Mouse (Mus musculus): Measurements from ENCODE around the gene Zbtb20. TPM values are rescaled to one million over a fixed set of nuclear protein-coding genes. Genes with fewer than 3 reads are reported as not detected.

The Zbtb20 gene
- total RNA-seq, 2 experiments from 2014 or later, result 40.1 to 64.5 TPM

DNA sequence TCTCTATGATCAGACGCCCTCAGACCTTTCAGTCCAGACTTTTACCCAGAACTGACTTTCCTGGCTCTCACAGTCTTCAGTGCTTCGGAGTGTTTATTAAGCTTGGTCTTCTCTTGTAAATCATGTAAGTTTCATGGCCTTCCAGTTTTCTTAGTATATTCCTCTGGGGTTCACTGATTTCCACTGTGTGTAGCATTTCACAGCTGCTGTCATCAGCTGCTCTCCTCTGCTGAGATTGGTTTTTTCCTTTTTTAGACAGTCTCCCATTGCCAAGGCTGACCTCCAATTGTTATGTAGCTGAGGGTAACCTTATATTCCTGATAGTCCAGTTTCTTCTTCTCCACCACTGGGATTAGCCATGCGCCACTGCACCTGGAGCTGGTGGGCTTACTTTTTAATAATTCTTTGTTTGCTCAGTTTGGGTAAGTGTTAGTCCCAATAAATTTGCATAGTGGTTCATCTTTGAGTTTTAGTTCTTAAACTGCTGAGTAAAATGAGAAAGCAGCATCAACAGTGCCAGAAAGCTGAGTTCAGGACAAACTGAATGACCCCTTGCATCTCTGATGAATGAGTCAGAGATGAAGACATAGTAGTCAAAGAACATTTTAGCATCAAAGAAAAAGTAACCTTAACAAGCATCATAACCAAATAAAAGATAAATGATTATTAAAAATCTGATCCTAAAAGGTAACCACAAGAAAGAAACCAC lies 380.7 kb downstream of the Zbtb20 start:
- no peak for DNase-seq (ENCODE audit: low spot score in 2 of 2)
- intact Hi-C loops (cut with DNase I), result no loop called here

DNA sequence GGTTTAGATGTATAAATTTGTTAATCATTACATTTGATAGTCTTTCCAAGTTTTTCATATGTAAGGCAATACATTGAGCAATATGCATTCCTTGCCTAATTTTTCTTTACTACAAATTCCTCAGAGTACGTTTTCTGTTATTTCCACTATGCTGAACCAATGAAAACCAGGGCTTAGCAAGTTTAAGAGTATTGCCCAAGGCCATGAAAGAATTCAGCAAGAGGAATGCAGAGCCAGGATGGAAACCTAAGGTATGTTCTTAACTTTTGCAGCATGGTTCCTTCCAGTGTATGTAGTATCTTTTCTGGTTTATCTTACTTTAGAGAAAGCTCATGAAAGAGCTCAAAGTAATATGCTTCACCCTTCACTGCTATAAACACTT lies 381.2 kb downstream of the Zbtb20 start:
- intact Hi-C loops (cut with DNase I), result no loop called here
- DNase-seq (ENCODE audit: low spot score in 2 of 2), result no peak

DNA sequence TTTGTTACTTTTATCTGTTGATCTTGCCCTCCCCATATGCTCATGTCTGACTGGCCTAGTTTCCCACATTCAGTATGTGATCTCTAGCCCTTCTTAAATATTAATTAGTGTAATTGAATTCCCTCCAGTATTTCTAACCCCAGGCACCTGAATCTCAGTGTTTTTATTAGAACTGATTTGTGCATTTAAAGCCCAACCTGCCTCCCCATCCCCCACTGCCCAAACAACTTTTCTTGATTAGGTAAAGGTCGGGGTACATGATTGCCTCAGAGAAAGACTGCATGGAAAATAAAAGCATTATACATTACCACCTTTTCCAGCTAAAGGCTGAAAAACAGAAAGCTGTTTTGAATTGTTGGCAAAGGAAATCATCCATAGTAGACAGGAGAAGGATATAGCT lies 383.8 kb downstream of the Zbtb20 start:
- intact Hi-C loops (cut with DNase I), result no loop called here

DNA sequence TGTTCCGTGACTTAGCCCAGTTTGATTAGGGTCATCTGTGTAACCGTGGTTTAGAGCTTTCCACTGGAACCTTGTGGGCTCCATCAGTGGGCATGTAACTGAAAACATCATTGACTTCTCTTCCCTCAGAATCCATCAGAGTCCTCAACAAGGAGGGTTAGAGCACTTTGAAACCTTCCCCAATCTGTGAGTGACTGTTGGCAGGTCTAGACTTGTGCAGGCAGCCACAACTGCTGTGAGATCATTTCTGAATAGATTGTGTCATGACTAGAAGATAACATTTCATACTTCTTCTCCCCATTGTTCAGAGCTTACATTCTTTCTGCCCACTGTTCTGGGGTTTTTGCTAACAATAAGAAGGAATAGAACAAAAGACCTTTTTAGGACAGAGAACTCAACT lies 385.2 kb downstream of the Zbtb20 start:
- intact Hi-C loops (cut with DNase I), result no loop called here
- DNase-seq (ENCODE audit: low spot score in 2 of 2), result no peak

More for the DNA sequence above, 383.8 kb downstream of the Zbtb20 start:
- DNase-seq (ENCODE audit: low spot score in 2 of 2), result no peak

DNA sequence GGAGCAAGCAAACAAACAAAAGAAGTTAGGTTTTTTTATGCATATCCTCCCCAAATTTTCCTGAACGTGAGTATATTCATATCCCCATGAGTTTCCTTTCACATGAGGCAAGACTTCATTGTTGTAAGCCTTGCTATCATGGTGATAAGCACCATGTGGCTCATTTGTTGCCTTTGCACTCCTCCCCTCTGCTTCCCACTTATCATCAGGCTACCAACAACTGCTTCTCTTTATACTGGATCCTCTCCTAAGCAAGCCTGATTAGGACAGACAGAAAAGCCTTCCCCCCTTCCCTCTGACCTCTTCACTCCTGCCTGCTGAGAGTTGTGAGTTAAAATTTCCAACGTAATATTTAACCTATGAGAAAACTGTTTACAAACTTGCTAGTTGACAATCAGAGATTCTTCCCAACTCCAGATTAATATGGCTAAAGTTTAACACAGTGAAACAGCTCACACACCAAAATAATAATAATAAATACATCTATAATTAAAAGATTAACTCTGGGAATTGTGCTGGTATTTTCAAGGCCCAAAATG lies 398.4 kb downstream of the Zbtb20 start:
- intact Hi-C loops (cut with DNase I), result no loop called here
- no peak for DNase-seq (ENCODE audit: low spot score in 2 of 2)

DNA sequence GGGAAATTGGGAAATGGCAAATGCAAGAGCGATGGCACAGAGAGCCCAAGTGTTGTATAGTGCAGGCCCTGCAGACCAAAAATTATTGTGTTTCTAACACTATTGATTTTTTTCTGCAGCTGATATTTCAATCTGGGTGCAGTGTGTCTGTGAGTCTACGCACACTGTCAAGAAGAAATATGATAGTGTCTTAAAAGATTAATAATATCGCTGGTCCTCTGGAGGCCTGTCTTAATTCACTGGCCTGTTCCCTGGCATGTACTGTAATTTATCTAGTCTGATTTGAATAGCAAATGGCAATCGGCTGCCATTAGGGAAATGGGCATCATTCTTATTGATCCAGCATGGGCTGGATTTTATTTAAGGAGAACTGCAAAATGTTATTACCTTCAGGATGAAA lies 401.1 kb downstream of the Zbtb20 start:
- intact Hi-C loops (cut with DNase I), result no loop called here

DNA sequence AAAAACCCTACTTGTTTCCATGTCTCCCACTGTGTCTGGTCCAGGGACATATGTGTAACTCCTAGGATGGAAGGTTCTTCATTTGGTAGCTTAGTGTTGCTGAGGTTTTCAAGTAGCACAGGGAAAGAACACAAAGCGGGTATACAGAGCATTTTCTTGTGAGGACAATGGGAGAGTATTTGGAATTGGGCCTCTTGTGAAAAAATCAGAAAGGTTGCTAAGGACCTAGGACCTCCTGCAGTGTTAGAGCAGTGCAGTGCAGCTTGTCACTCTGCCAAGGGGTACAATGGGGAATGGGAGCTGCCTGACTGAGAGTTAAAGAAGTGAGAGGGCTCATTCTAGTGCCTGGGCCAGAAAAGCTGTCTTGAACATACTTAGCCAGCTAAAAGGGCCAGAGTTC lies 410.6 kb downstream of the Zbtb20 start:
- DNase-seq (ENCODE audit: low spot score in 2 of 2), result no peak
- intact Hi-C loops (cut with DNase I), result no loop called here

More for the DNA sequence above, 401.1 kb downstream of the Zbtb20 start:
- no peak for DNase-seq (ENCODE audit: low spot score in 2 of 2)

DNA sequence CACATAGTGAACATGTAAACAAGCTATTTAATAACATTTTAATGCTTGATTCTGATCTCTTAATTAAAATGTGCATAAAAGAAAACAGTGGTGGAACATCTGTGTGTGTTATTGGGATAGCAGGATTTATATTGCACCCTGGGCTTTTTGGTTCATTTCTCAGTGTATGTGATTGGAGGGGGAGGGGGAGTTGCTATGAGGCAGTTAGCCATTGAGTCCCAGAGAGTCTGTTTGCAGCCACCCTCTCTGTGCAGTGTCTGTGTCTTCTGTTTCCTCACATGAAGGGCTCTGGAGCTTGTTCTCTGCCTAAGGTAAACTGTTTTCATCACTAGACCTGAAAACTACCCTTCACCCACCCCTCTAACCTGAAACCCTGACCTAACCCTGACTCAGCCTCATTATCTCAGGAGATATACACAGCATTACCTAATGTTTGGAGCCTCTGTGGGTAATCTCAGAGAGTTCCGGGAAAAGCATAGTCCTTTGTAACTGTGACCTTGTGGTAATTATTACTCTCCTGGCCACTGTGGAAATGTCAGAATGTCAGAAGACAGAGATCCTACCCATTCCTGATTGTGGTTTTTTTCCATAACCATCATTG lies 411.2 kb downstream of the Zbtb20 start:
- intact Hi-C loops (cut with DNase I), result no loop called here

DNA sequence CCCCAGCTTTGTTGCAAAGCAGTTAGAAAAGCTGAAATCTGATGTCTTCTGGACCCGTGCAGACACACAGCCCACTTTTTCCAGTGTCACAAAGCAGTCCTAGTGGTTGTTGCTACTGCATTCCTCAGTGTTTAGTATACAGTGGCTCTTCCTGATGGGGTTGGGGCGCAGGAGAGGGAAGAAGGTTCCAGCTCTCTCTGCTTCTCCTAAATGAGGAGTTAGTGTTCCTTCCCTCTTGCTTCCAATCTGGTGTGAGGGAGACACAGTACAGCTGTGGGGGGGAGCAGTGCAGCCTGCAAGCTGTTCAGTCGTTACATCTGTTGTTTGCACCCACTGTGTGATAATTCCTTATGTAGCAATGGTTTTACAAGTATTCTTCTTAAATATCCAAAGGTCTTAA lies 415.7 kb downstream of the Zbtb20 start:
- no peak for DNase-seq (ENCODE audit: low spot score in 2 of 2)

More for the DNA sequence above, 411.2 kb downstream of the Zbtb20 start:
- no peak for DNase-seq (ENCODE audit: low spot score in 2 of 2)

DNA sequence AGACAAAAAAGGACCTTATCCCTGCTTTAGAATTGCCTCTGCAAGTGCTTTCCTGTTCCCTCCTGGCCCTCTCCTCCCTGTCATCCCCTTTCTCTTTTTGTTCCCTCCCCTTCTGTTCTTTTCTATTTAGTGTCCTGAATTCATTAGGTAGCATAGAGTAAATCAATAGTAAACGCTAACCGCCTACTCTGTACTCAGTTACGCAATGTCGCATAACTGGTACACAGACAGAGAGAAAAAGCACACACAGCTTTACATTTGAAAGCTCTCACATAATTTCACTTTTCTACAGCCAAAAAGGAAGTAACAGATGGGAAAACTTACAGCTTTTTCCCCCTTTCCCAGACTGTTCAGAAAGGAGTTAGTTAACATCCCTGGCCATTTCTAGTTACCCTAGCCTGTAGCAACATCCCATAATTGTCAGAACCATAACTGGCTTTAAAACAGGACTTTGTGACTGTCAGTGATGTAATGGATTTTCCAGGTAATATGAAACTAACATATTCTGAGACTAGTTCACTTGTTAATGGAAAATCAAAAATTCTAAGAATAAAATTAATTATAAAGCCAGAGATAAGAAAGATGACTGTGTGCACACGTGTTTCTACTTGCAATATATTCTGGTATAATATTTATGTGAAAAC lies 422.4 kb downstream of the Zbtb20 start:
- no peak for DNase-seq (ENCODE audit: low spot score in 2 of 2)
- intact Hi-C loops (cut with DNase I), result no loop called here

More for the DNA sequence above, 415.7 kb downstream of the Zbtb20 start:
- intact Hi-C loops (cut with DNase I), result no loop called here

DNA sequence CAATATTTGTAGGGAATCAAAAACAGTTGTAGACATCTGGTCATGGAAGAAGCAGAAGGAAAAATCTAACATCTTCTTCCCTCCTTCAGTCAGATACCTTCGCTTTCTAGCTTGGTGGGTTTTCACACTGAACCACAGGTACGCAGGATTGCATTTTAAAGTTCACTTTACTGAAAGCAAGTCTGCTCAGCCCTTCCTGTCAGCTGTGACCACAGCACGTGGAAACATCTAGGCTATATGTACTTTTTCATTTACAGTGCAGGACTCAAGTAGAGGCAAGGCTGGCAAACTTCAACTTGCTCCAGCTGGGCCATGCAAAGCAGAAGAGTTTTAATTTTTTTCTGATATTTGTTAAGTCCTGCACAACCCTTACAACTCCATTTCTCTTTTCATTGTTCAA lies 424.7 kb downstream of the Zbtb20 start:
- intact Hi-C loops (cut with DNase I), result no loop called here
- DNase-seq (ENCODE audit: low spot score in 2 of 2), result no peak

DNA sequence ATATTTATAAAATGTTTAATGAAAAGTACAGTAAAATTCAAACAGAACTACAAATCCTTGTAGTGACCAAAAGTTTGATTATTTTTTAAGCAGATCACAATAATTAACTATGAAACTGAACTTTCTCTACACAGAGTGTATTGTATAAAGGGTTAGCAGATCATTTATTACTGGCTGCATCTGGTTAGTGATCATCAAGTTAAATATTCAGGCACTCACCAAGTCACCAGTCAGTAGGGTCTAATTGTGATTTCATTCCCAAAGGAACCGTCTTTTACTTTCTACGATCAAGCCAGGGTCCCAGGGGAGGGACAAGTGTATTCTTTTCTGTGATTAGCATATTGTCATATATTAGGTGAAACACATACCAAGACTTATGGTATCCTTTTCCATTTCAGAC lies 426.5 kb downstream of the Zbtb20 start:
- intact Hi-C loops (cut with DNase I), result no loop called here
- DNase-seq (ENCODE audit: low spot score in 2 of 2), result no peak

DNA sequence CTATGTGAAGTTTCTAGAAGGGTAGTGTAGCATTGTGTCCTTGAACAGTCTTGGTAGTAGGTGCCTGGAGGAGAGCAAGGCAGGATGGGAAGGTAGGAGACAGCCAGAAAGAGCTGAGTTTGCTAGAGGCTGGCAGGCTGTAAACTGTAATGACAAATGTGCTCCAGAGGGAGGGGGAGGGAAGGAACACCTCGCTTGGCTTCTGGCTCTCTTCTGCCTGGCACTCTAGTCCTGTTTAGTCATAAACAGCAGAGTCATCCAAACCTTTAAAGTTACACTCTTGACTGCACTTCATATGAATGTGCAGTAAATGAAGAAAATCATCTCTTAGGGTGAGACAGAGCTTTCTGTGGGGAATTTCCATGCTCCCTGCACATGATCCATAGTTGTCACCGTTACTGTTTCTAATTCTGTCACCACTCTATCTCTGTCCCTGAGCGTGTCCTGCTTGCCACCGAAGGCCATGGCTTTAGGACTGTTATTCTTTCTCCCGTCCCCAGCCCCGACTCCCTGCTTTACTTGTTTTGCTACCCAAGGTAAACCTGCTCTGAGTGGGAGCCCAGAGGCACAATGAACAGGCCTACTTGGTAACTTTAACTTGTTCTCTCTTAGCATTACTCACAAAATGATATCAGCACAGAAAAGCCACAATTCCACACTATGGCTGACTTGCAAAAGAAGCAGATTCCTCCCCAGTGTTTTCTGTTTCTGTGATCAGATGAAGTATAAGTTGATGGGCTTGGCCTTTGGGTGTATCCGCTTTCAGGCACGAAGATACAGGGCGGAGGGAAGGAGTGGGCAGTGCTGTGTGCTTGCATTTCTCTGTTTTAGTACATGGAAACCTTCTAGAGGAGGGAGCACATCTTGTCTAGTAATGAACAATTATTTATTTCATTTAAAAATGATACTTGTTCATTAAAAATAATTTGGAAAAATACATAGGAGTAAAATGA lies 427.8 kb downstream of the Zbtb20 start:
- DNase-seq (ENCODE audit: low spot score in 2 of 2), result peak; percentile 26 to 30
- intact Hi-C loops (cut with DNase I), result no loop called here

DNA sequence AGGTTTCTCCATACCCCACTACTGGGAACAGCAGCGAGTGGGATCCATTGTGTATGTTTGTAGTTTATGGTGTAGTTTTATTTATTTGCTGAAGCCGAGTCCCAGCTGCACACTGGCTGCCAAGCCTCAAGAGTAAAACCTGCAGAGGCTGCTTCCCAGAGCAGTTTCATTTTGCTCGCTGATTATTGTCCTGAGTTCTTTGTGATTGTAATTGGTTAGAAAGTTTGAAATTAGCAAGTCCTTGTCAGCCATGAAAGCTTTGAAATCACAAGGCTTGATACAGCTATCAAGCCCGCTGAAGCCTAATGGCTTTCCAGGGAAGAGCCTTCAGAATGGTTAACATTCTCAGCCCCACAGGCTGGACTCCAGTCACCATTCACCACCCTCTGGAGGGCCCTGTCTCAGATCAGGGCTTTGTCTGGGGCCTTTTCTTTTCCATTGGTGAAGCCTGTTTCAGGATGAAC lies 434.3 kb downstream of the Zbtb20 start:
- no peak for DNase-seq (ENCODE audit: low spot score in 2 of 2)
- intact Hi-C loops (cut with DNase I), result no loop called here

DNA sequence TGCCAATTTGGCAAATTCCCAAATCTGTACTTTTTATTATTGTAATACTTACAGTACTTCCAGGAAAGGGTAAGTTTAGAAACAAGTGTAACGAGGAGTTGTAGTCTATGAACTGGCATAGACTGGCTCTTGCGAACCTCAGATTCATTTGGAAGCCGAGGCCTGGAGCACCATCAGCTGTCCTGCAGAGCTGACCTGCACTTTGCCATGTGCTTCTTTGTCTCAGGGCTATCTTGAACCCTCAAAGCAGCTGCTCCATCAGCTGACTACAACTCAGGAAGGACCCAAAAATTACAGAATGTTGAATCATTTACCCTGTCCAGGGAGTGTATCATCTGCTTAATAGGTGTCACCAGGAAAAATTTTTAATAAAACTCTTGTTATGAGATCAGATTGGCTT lies 448.3 kb downstream of the Zbtb20 start:
- no peak for DNase-seq (ENCODE audit: low spot score in 2 of 2)
- intact Hi-C loops (cut with DNase I), result no loop called here

DNA sequence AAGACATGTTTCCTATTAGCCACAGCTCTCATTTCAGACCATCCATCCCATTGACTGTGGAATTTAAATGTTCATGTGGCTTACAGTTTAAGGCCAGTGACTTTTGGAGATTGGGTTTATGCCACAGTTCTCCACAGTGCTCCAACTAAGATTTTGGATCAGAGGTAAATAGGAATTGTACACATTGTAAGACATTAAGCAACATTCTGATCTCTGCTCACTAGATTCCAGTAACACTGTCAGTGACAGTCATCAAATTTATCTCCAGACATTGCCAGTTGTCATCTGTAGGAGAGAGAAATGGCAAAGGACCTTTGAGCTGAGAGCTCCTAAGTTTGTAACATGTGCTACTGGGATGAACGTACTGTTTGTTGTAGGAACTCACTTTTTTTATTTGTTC lies 452.5 kb downstream of the Zbtb20 start:
- intact Hi-C loops (cut with DNase I), result no loop called here
- no peak for DNase-seq (ENCODE audit: low spot score in 2 of 2)

DNA sequence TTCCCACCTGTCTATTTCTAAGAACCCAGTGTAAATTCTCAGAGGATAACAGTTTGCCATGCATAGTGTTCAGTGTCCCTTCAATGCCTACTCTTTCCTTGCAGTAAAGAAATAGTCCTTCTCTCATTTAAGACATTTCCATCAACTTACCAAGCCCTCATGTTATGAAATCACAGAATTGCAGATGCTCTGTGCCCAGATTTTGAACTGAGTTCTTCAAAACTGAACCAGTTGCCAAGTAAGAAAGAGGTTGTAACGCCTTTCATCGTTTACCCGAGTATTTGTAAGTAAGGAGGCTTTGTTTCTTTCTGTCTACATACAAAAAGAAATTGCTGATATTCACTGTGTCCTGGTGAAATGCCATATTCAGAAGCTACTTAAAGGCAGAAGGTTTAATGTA lies 454.5 kb downstream of the Zbtb20 start:
- intact Hi-C loops (cut with DNase I), result no loop called here

DNA sequence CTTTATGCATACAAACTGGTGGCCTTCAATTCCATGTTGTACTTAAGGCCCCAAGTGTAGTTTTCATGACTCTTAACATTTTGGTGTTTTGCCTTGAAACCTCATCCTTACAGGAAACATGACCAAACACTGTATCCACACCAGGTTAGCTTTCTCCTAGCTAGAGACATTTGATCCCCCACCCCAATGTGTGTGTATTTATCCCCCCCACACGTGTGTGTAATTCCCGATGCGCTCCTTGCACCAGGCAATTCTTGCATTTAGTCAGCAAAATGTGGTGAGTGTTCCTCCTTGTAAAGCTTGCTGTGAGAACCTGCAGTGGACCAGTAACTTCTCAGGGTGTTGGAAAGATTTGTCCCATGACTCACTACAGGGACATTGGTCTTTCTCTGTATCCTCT lies 455.8 kb downstream of the Zbtb20 start:
- intact Hi-C loops (cut with DNase I), result no loop called here
- DNase-seq (ENCODE audit: low spot score in 2 of 2), result no peak

More for the DNA sequence above, 454.5 kb downstream of the Zbtb20 start:
- DNase-seq (ENCODE audit: low spot score in 2 of 2), result no peak

DNA sequence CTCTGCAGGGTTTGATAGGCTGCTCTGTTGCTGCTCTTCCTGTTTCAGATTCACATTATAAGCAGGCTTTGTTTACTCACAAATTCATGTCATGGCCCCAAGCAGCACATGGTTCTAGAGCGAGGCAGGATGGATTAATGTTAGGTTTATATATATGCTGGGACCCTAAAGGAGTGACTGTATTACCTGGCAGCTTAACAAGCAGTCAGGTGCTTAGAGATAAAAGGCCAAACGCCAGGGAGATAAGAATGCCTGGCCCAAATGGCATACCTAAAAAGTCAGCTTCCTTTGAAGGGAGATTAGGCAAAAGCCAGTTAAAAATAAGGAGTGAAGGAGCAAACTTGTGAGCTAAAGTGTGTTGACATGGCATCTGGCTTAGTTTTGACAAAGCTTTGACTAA lies 457.1 kb downstream of the Zbtb20 start:
- no peak for DNase-seq (ENCODE audit: low spot score in 2 of 2)
- intact Hi-C loops (cut with DNase I), result no loop called here

DNA sequence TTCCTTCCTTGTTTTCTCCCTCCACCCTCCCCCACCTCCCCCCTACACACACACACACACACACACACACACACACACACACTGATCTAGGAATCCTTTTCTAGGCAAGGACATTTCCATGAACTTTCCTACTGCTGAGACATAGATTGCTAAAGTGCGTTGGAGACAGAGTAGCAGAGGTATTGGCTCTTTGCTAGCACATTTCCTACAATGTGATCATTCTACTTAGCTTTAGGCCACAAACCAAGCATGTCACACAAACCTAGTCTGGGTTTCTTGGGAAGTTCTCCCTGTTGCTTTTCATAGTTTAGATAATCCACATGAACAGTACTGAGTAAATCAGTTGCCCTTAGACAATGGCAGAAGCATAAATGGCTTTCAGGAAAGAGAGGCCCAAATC lies 457.6 kb downstream of the Zbtb20 start:
- intact Hi-C loops (cut with DNase I), result no loop called here
- DNase-seq (ENCODE audit: low spot score in 2 of 2), result no peak
